Mouse (Mus musculus) hindbrain, embryonic 11.5 days (tissue): Measurements from ENCODE around the gene Adm2. TPM values are rescaled to one million over a fixed set of nuclear protein-coding genes. Genes with fewer than 3 reads are reported as not detected.
A peak's percentile ranks its signal among the peaks of the same experiment; 100 is the strongest.

Source experiments
- ATAC-seq: fragments of 200-750 bp; cut with Nextera tagmentation; 2 replicates; pipeline ENCODE4 v1.8.0; 2017; ENCODE audit warnings: mild to moderate bottlenecking, moderate TSS enrichment, moderate library complexity; ENCODE audit not compliant: low FRiP score
- DNase-seq: peaks from one replicate; pipeline ENCODE4 v3.0.0-alpha.2; 2015; ENCODE audit warnings: low spot score
- H3K27ac ChIP-seq: fragments of 300-500 bp; sonication (generic); 2 replicates; pipeline ENCODE4 v1.5.1; 2014; ENCODE audit warnings: mild to moderate bottlenecking, low read depth, low read length
- H3K27me3 ChIP-seq: fragments of 300-500 bp; sonication (generic); 2 replicates; pipeline ENCODE4 v1.6.1; 2014; ENCODE audit warnings: mild to moderate bottlenecking, low read length, moderate library complexity, mixed read lengths; ENCODE audit not compliant: control insufficient read depth, insufficient read depth
- H3K36me3 ChIP-seq: fragments of 300-500 bp; sonication (generic); 2 replicates; pipeline ENCODE4 v1.6.1; 2014; ENCODE audit warnings: mild to moderate bottlenecking, low read length, moderate library complexity, mixed read lengths; ENCODE audit not compliant: control insufficient read depth, insufficient read depth
- H3K4me1 ChIP-seq: fragments of 300-500 bp; sonication (generic); replicated peaks from 2 replicates; pipeline ENCODE4 v1.6.1; 2014; ENCODE audit warnings: low read length, mixed read lengths; ENCODE audit not compliant: control insufficient read depth, insufficient read depth
- H3K4me2 ChIP-seq: fragments of 300-500 bp; sonication (generic); replicated peaks from 2 replicates; pipeline ENCODE4 v1.6.1; 2014; ENCODE audit warnings: mild to moderate bottlenecking, low read depth, low read length
- H3K4me3 ChIP-seq: fragments of 300-500 bp; sonication (generic); 2 replicates; pipeline ENCODE4 v1.5.1; 2014; ENCODE audit warnings: low read depth, low read length
- H3K9ac ChIP-seq: fragments of 300-500 bp; sonication (generic); 2 replicates; pipeline ENCODE4 v1.6.1; 2014; ENCODE audit warnings: low read depth, low read length
- H3K9me3 ChIP-seq: fragments of 300-500 bp; sonication (generic); 2 replicates; pipeline ENCODE4 v1.6.1; 2016; ENCODE audit warnings: low read length; ENCODE audit not compliant: control insufficient read depth
- WGBS: fragments of 180-500 bp; shearing (Covaris S2); extraction: QIAGEN DNeasy Blood & Tissue Kit; methylation state at CpG from one replicate; pipeline ENCODE4 v1.1.7; 2014; 5-methylcytosine and 5-hydroxymethylcytosine counted together
- polyA plus RNA-seq: library from polyadenylated mRNA; unstranded; fragments of >200 nt; fragmentation: Nextera tagmentation; extraction: Ambion mirVana; gene quantifications from 2 replicates; pipeline ENCODE4 v1.2.1, GENCODE M21; 2014

Adm2 gene
- polyA plus RNA-seq, 1 experiment from 2014 or later, result 0.12 TPM

GRCm38 (mm10) chr15:89373762-89374248 is 51.3 kb downstream of the Adm2 start, which contains the start of gene Sco2:
Gene Sco2 (minus strand): TSS chr15:89373846.
- peak within 1 kb of the TSS; percentile 89 for H3K27ac ChIP-seq
- peak within 1 kb of the TSS; percentile 65 for H3K4me3 ChIP-seq
- H3K4me1 ChIP-seq, result peaks cover 4% of the 10 kb centered on the region; the same call in 1 of the 2 replicates
- peak within 1 kb of the TSS; percentile 88 for H3K9ac ChIP-seq
- peaks cover 23% of the 10 kb centered on the region for H3K27me3 ChIP-seq
- DNase-seq (peak; percentile 98), ATAC-seq (peak; percentile 82)
- H3K9me3 ChIP-seq, result no peaks in the 10 kb centered on the region
- peak within 1 kb of the TSS; percentile 88 for H3K4me2 ChIP-seq
- peaks cover 8% of the 10 kb centered on the region; the same call in 1 of the 2 replicates for H3K36me3 ChIP-seq
- under 1% methylated on average over 42 of the region's 42 CpGs for WGBS

Other genes with a start within 250 kb of the Adm2 start
- 39.5 and 42.1 TPM in 2 replicates for gene Trabd, start 247.6 kb upstream of the Adm2 start, polyA plus RNA-seq
- gene Selenoo, start 233.6 kb upstream of the Adm2 start, polyA plus RNA-seq, result 17.2 and 20.4 TPM in 2 replicates
- 17.5 and 17.6 TPM in 2 replicates for gene Tubgcp6, start 199.6 kb upstream of the Adm2 start, polyA plus RNA-seq
- gene Hdac10, start 194.0 kb upstream of the Adm2 start, polyA plus RNA-seq, result 9.4 and 10.7 TPM in 2 replicates
- gene Mapk12, start 182.0 kb upstream of the Adm2 start, polyA plus RNA-seq, result 16.5 and 17.8 TPM in 2 replicates
- 38.5 and 40.4 TPM in 2 replicates for gene Mapk11, start 173.1 kb upstream of the Adm2 start, polyA plus RNA-seq
- 97.4 and 104 TPM in 2 replicates for gene Plxnb2, start 141.9 kb upstream of the Adm2 start, polyA plus RNA-seq
- 28.3 and 31.2 TPM in 2 replicates for gene Dennd6b, start 126.2 kb upstream of the Adm2 start, polyA plus RNA-seq
- 42.1 and 46.0 TPM in 2 replicates for gene Ppp6r2, start 111.2 kb upstream of the Adm2 start, polyA plus RNA-seq
- gene Sbf1, start 7.4 kb upstream of the Adm2 start, polyA plus RNA-seq, result 57.4 and 66.4 TPM in 2 replicates
- gene Miox, start 11.7 kb downstream of the Adm2 start, polyA plus RNA-seq, result not detected in 2 replicates
- gene Lmf2, start 32.9 kb downstream of the Adm2 start, polyA plus RNA-seq, result 25.4 and 26.8 TPM in 2 replicates
- 133 and 140 TPM in 2 replicates for gene Ncaph2, start 33.0 kb downstream of the Adm2 start, polyA plus RNA-seq
- gene Sco2, start 51.1 kb downstream of the Adm2 start, polyA plus RNA-seq, result 7.4 and 7.9 TPM in 2 replicates
- 1.4 and 1.7 TPM in 2 replicates for gene Tymp, start 54.3 kb downstream of the Adm2 start, polyA plus RNA-seq
- 1.7 and 2.6 TPM in 2 replicates for gene Odf3b, start 56.6 kb downstream of the Adm2 start, polyA plus RNA-seq
- not detected in 2 replicates for gene Klhdc7b, start 62.2 kb downstream of the Adm2 start, polyA plus RNA-seq
- not detected in 2 replicates for gene Syce3, start 87.8 kb downstream of the Adm2 start, polyA plus RNA-seq
- 0.73 and 0.93 TPM in 2 replicates for gene Cpt1b, start 103.1 kb downstream of the Adm2 start, polyA plus RNA-seq
- gene C730034F03Rik, start 106.9 kb downstream of the Adm2 start, polyA plus RNA-seq, result 2.6 and 4.0 TPM in 2 replicates
- gene Gm44502, start 107.0 kb downstream of the Adm2 start, polyA plus RNA-seq, result not detected in 2 replicates
- gene Chkb, start 107.2 kb downstream of the Adm2 start, polyA plus RNA-seq, result 54.7 and 63.4 TPM in 2 replicates
- 22.4 and 24.1 TPM in 2 replicates for gene Mapk8ip2, start 131.2 kb downstream of the Adm2 start, polyA plus RNA-seq
- 10.0 and 10.4 TPM in 2 replicates for gene Arsa, start 154.7 kb downstream of the Adm2 start, polyA plus RNA-seq
- gene Shank3, start 176.9 kb downstream of the Adm2 start, polyA plus RNA-seq, result 2.8 and 3.5 TPM in 2 replicates
- gene Acr, start 245.6 kb downstream of the Adm2 start, polyA plus RNA-seq, result 0.39 and 0.76 TPM in 2 replicates